Mouse (Mus musculus): ENCODE data around the gene Ppp2r1a.
A peak's percentile ranks its signal among the peaks of the same experiment; 100 is the strongest.

Gene Ppp2r1a

GRCm38 (mm10) chr17:20944985-20945891, at the start of gene Ppp2r1a:
Gene Ppp2r1a, plus strand, starts transcription at chr17:20945311.
- peak; percentile 100 for DNase-seq

- no peak for DNase-seq
Measured at GRCm38 (mm10) chr17:20904991-20905390, 40.1 kb upstream of the Ppp2r1a start, which contains the start of gene Vmn1r231. Gene Vmn1r231, minus strand, starts transcription at chr17:20905091.

GRCm38 (mm10) chr17:20919614-20920013, 25.5 kb upstream of the Ppp2r1a start, which contains the start of gene Vmn1r232:
Gene Vmn1r232, minus strand, starts transcription at chr17:20919714.
- no peak for DNase-seq

GRCm38 (mm10) chr17:20944226-20944625, 885 bp upstream of the Ppp2r1a start:
- DNase-seq: no peak

GRCm38 (mm10) chr17:20946026-20946565, 985 bp downstream of the Ppp2r1a start:
- DNase-seq: no peak

GRCm38 (mm10) chr17:20946636-20947035, 1.5 kb downstream of the Ppp2r1a start:
- no peak for DNase-seq

- no peak for DNase-seq
Measured at GRCm38 (mm10) chr17:20960386-20960785, 15.3 kb downstream of the Ppp2r1a start.

- DNase-seq: no peak
Measured at GRCm38 (mm10) chr17:20965421-20965820, 20.3 kb downstream of the Ppp2r1a start.

- no peak for DNase-seq
Measured at GRCm38 (mm10) chr17:20966681-20967080, 21.6 kb downstream of the Ppp2r1a start.

GRCm38 (mm10) chr17:20993716-20994115, 48.6 kb downstream of the Ppp2r1a start:
- no peak for DNase-seq

GRCm38 (mm10) chr17:20996364-20996763, 51.3 kb downstream of the Ppp2r1a start, which contains the start of gene Vmn1r233:
Gene Vmn1r233, minus strand, starts transcription at chr17:20996464.
- DNase-seq: no peak

- DNase-seq: peak; percentile 89
Measured at GRCm38 (mm10) chr17:21008382-21009331, 63.5 kb downstream of the Ppp2r1a start, which contains the start of gene Zfp160. Gene Zfp160, plus strand, starts transcription at chr17:21008903.

GRCm38 (mm10) chr17:21009726-21010125, 64.6 kb downstream of the Ppp2r1a start:
- no peak for DNase-seq
